ENCODE assay signal across 8 mouse cellular contexts in the genomic region with DNA sequence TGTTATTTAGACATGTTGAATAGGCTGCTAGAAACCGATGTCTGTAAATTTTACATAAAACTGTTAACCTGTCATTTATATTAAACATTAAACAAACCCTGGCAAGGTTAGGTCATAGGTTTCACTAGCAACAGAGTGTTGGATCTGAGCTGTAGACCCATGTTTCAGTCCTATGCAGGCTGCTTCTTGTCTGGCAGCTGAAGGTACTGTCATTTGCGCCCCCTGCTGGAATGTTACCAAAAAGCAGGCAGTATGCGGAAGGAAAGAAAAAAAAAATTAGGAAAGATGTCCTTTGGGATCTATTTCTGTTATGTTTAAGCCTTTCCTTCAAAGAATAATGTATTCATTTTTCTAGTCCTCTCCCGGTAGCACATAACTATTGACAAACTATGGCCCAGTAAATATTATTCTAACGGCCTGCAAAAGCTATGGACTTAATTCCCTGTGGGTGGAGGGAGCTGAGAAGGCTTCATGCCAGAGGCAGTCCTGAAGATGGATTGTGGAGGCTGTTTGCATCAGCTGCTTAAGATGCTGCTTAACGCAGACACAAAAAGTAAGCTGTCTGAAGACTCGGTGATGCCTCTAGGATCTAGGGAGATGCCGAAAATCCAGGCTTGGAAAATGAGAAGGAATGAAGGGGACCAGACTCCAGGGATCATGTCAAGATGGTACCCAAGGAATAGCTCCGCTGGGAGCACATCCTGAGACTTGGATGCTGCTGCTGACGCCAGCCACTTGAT.
A peak's percentile ranks its signal among the peaks of the same experiment; 100 is the strongest.
DNase-seq lines count a peak whose midpoint lies in the region; ATAC-seq and TF ChIP-seq lines count a peak whose summit lies in the region.

No protein-coding gene starts in this region.

- WGBS in heart, adult 2 months, result 43% methylated on average over 10 of the region's 10 CpGs
- WGBS in heart, embryonic 10.5 days, result 48% methylated on average over 10 of the region's 10 CpGs
- WGBS in midbrain, postnatal 0 days, result 44% methylated on average over 10 of the region's 10 CpGs

- peak; percentile 91 for TF ChIP-seq CTCF in heart, adult 2 months (IDR thresholded peaks at IDR 0.05)
- TF ChIP-seq CTCF in MEL (IDR thresholded peaks at IDR 0.05 in 2 of 3, conservative IDR thresholded peaks at IDR 0.05 in 1 of 3; ENCODE audit: control insufficient read depth in 1 of 3, insufficient read depth in 1 of 3, low read depth in 2 of 3, low read length in 3 of 3, poor library complexity in 1 of 3, severe bottlenecking in 1 of 3), result peak; percentile 38 to 45 (median 39)
- TF ChIP-seq CTCF in left cerebral cortex, adult 2 months (IDR thresholded peaks at IDR 0.05), result peak; percentile 87
- peak; percentile 93 for TF ChIP-seq CTCF in midbrain, postnatal 0 days (IDR thresholded peaks at IDR 0.05)
- TF ChIP-seq CTCF in testis, adult 2 months (IDR thresholded peaks at IDR 0.05; ENCODE audit: control insufficient read depth, insufficient read depth, insufficient replicate concordance, low read depth, low read length), result peak; percentile 31; the same call in 1 of the 2 replicates

- H3K4me1 ChIP-seq in heart, adult 2 months (ENCODE audit: control insufficient read depth, insufficient read depth, low read length), result no peaks in the 10 kb centered on the region; the same call in 1 of the 2 replicates
- H3K4me1 ChIP-seq in heart, embryonic 10.5 days, result peaks cover 14% of the 10 kb centered on the region
- no peaks in the 10 kb centered on the region for H3K4me1 ChIP-seq in MEL (ENCODE audit: control insufficient read depth in 1 of 2, insufficient read depth in 2 of 2, low read length in 2 of 2)
- H3K4me1 ChIP-seq in midbrain, postnatal 0 days (ENCODE audit: insufficient read depth, low read length), result no peaks in the 10 kb centered on the region
- H3K4me1 ChIP-seq in testis, adult 2 months (ENCODE audit: control insufficient read depth, insufficient read depth, low read length), result no peaks in the 10 kb centered on the region; the same call in 1 of the 2 replicates

- no peak for TF ChIP-seq POLR2A in heart, adult 2 months (IDR thresholded peaks at IDR 0.05; ENCODE audit: insufficient read depth, low read depth, low read length)
- no peak for TF ChIP-seq POLR2A in MEL (IDR thresholded peaks at IDR 0.05; ENCODE audit: control insufficient read depth in 1 of 2, insufficient read depth in 1 of 2, low read depth in 1 of 2, low read length in 2 of 2, poor library complexity in 1 of 2)
- no peak for TF ChIP-seq POLR2A in testis, adult 2 months (IDR thresholded peaks at IDR 0.05; ENCODE audit: control insufficient read depth, low read depth, low read length)

- H3K4me3 ChIP-seq in heart, adult 2 months, result no peak overlapping the region
- H3K4me3 ChIP-seq in heart, embryonic 10.5 days, result no peak overlapping the region
- H3K4me3 ChIP-seq in MEL (ENCODE audit: control insufficient read depth in 1 of 2, insufficient read depth in 1 of 2, low read depth in 2 of 2, low read length in 2 of 2), result no peak overlapping the region
- peak overlapping the region; percentile 32 for H3K4me3 ChIP-seq in left cerebral cortex, adult 2 months
- peak overlapping the region; percentile 9; the same call in 1 of the 2 replicates for H3K4me3 ChIP-seq in midbrain, postnatal 0 days (ENCODE audit: low read depth, low read length)
- H3K4me3 ChIP-seq in testis, adult 2 months (ENCODE audit: control insufficient read depth, low read depth, low read length), result no peak overlapping the region

- peak; percentile 52 to 73 for DNase-seq in heart, adult 2 months
- no peak for DNase-seq in heart, embryonic 10.5 days (ENCODE audit: low spot score)
- DNase-seq in MEL (ENCODE audit: low read depth, low spot score), result peak; percentile 18
- peak; percentile 64 to 79 for DNase-seq in cerebellum, postnatal 4 days (ENCODE audit: low spot score in 2 of 2)
- DNase-seq in heart, postnatal 14 days, result peak; percentile 73 to 81
- peak; percentile 78 to 81 for DNase-seq in left cerebral cortex, adult 2 months (ENCODE audit: extremely low spot score in 1 of 2, low spot score in 2 of 2)
- DNase-seq in midbrain, postnatal 0 days (ENCODE audit: low spot score), result peak; percentile 83

- H3K9ac ChIP-seq in heart, adult 2 months (ENCODE audit: low read depth, low read length), result no peak overlapping the region
- H3K9ac ChIP-seq in MEL (ENCODE audit: control insufficient read depth, low read depth, low read length, poor library complexity, severe bottlenecking), result no peak overlapping the region
- H3K9ac ChIP-seq in midbrain, postnatal 0 days (replicated peaks; ENCODE audit: low read length, poor library complexity, severe bottlenecking), result no peak overlapping the region

- H3K27ac ChIP-seq in heart, adult 2 months, result no peak overlapping the region
- no peak overlapping the region for H3K27ac ChIP-seq in heart, embryonic 10.5 days
- no peak overlapping the region for H3K27ac ChIP-seq in MEL (ENCODE audit: control insufficient read depth, low read depth, low read length)
- H3K27ac ChIP-seq in left cerebral cortex, adult 2 months, result peak overlapping the region; percentile 65
- H3K27ac ChIP-seq in midbrain, postnatal 0 days (ENCODE audit: low read depth, low read length), result no peak overlapping the region
- H3K27ac ChIP-seq in testis, adult 2 months (ENCODE audit: control insufficient read depth, insufficient read depth, low read depth, low read length), result no peak overlapping the region

- H3K79me2 ChIP-seq in heart, adult 2 months (replicated peaks; ENCODE audit: control insufficient read depth, insufficient read depth, low read length), result no peaks in the 10 kb centered on the region
- no peaks in the 10 kb centered on the region for H3K79me2 ChIP-seq in MEL (ENCODE audit: control insufficient read depth, insufficient read depth, low read length, poor library complexity)

- peak; percentile 5 for TF ChIP-seq RAD21 in MEL (IDR thresholded peaks at IDR 0.05; ENCODE audit: low read depth, low read length)

- intact Hi-C loops in heart, adult 2 months (cut with DNase I), result loop anchor here (2.0 to 10.0 kb wide), 4 partner anchors 193 to 857 kb away; no protein-coding TSS in a partner anchor
- intact Hi-C loops in heart, postnatal 14 days (cut with DNase I), result loop anchor here (2.0 to 5.0 kb wide), 3 partner anchors 193 to 857 kb away; no protein-coding TSS in a partner anchor
- intact Hi-C loops in left cerebral cortex, adult 2 months (cut with DNase I), result loop anchor here (2.0 to 10.0 kb wide), 7 partner anchors 163 to 1315 kb away; no protein-coding TSS in a partner anchor

- H3K9me3 ChIP-seq in heart, embryonic 10.5 days, result no peaks in the 10 kb centered on the region
- H3K9me3 ChIP-seq in MEL (replicated peaks; ENCODE audit: insufficient read depth, low read length), result no peaks in the 10 kb centered on the region
- no peaks in the 10 kb centered on the region for H3K9me3 ChIP-seq in midbrain, postnatal 0 days (ENCODE audit: low read length)

- no peak for ATAC-seq in midbrain, postnatal 0 days (ENCODE audit: low FRiP score)

- H3K36me3 ChIP-seq in heart, adult 2 months (ENCODE audit: control insufficient read depth, insufficient read depth, low read length), result no peaks in the 10 kb centered on the region
- H3K36me3 ChIP-seq in heart, embryonic 10.5 days, result no peaks in the 10 kb centered on the region
- H3K36me3 ChIP-seq in MEL (ENCODE audit: control insufficient read depth in 1 of 2, insufficient read depth in 2 of 2, low read length in 2 of 2), result no peaks in the 10 kb centered on the region
- no peaks in the 10 kb centered on the region for H3K36me3 ChIP-seq in midbrain, postnatal 0 days (ENCODE audit: insufficient read depth, low read length)
- H3K36me3 ChIP-seq in testis, adult 2 months (ENCODE audit: control insufficient read depth, insufficient read depth, low read length), result no peaks in the 10 kb centered on the region

- H3K4me2 ChIP-seq in midbrain, postnatal 0 days (ENCODE audit: low read depth, low read length, poor library complexity, severe bottlenecking), result peak overlapping the region; percentile 85

- no peak for TF ChIP-seq EP300 in heart, adult 2 months (IDR thresholded peaks at IDR 0.05; ENCODE audit: insufficient read depth, low read depth, low read length)
- no peak for TF ChIP-seq EP300 in MEL (IDR thresholded peaks at IDR 0.05; ENCODE audit: low read depth in 1 of 2, low read length in 2 of 2)

- H3K27me3 ChIP-seq in heart, adult 2 months (ENCODE audit: control insufficient read depth, insufficient read depth, low read length), result no peaks in the 10 kb centered on the region
- peaks cover 28% of the 10 kb centered on the region for H3K27me3 ChIP-seq in heart, embryonic 10.5 days (ENCODE audit: insufficient read depth, poor library complexity, severe bottlenecking)
- H3K27me3 ChIP-seq in MEL (ENCODE audit: control insufficient read depth in 1 of 2, insufficient read depth in 2 of 2, low read length in 2 of 2), result no peaks in the 10 kb centered on the region
- H3K27me3 ChIP-seq in midbrain, postnatal 0 days (ENCODE audit: insufficient read depth, low read length), result no peaks in the 10 kb centered on the region
- H3K27me3 ChIP-seq in testis, adult 2 months (ENCODE audit: control insufficient read depth, insufficient read depth, low read length), result no peaks in the 10 kb centered on the region

TF ChIP-seq in MEL, 35 proteins besides CTCF, POLR2A, EP300 and RAD21:
- TF ChIP-seq SMC3 (IDR thresholded peaks at IDR 0.05; ENCODE audit: low read depth, low read length), result peak; percentile 27
- no peak for TF ChIP-seq MAZ (IDR thresholded peaks at IDR 0.05; ENCODE audit: low read depth, low read length)

Comparison
In these comparisons a context has a peak if more than half of its experiments do, and no peak if none do; other contexts are left out.
1. H3K4me3 ChIP-seq: peak in left cerebral cortex, adult 2 months (single experiment) and midbrain, postnatal 0 days (single experiment); none in heart, adult 2 months (single experiment), heart, embryonic 10.5 days (single experiment), MEL (0 of 2) and testis, adult 2 months (single experiment).
2. CTCF ChIP-seq: peak in every context shown above with its lines; median percentile 93 in midbrain, postnatal 0 days; 91 in heart, adult 2 months; 87 in left cerebral cortex, adult 2 months; 39 in MEL; 31 in testis, adult 2 months.